Mouse (Mus musculus): ENCODE data around the gene Oasl1.

DNA sequence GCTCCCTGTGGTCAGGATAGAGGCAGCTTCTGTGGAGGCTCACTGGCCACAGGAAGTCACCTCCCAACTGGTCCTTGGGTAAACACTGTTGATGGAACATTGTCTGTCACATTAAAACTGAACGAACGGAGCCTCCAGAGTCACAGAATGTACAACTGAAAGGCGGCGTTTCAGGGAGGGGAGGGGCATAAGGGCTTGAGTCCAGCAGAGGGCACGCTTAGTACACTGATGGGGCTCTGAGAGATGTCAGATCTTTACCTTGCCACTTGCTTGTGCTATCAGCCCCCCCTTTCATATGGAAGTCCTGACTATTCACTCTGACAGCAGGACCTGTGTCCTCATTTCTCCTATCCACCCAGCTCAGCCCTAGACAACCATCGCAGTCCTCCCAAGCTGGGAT, 47.2 kb upstream of the Oasl1 start:
- TF ChIP-seq CTCF (IDR thresholded peaks at IDR 0.05; ENCODE audit: borderline replicate concordance, extremely low read depth, insufficient read depth, insufficient read length) (peak; percentile 18; the same call in 1 of the 2 replicates), POLR2A (IDR thresholded peaks at IDR 0.05; ENCODE audit: borderline replicate concordance, extremely low read depth, insufficient read depth, insufficient read length, poor library complexity, severe bottlenecking) (no peak)
